Mouse (Mus musculus) layer of hippocampus, adult 9-11 months (tissue): ENCODE data around the gene St6galnac3.
A peak's percentile ranks its signal among the peaks of the same experiment; 100 is the strongest.

Source experiments
- DNase-seq: peaks from one replicate; pipeline ENCODE4 v3.0.0; 2022

Gene St6galnac3

GRCm38 (mm10) chr3:153689793-153690291, 35.1 kb downstream of the St6galnac3 start:
- DNase-seq, result no peak

GRCm38 (mm10) chr3:153687896-153688295, 37.1 kb downstream of the St6galnac3 start:
- DNase-seq, result peak; percentile 65

- no peak for DNase-seq
Measured at GRCm38 (mm10) chr3:153684909-153685308, 40.1 kb downstream of the St6galnac3 start.

GRCm38 (mm10) chr3:153682303-153682702, 42.7 kb downstream of the St6galnac3 start:
- no peak for DNase-seq

GRCm38 (mm10) chr3:153681720-153682119, 43.3 kb downstream of the St6galnac3 start:
- no peak for DNase-seq

GRCm38 (mm10) chr3:153675832-153676231, 49.1 kb downstream of the St6galnac3 start:
- DNase-seq, result no peak

GRCm38 (mm10) chr3:153675073-153675472, 49.9 kb downstream of the St6galnac3 start:
- DNase-seq, result no peak

GRCm38 (mm10) chr3:153674359-153674758, 50.6 kb downstream of the St6galnac3 start:
- DNase-seq, result no peak

- no peak for DNase-seq
Measured at GRCm38 (mm10) chr3:153673451-153673850, 51.5 kb downstream of the St6galnac3 start.

- DNase-seq, result no peak
Measured at GRCm38 (mm10) chr3:153670953-153671674, 53.9 kb downstream of the St6galnac3 start.

- no peak for DNase-seq
Measured at GRCm38 (mm10) chr3:153669737-153670435, 55.1 kb downstream of the St6galnac3 start.

- no peak for DNase-seq
Measured at GRCm38 (mm10) chr3:153669329-153669728, 55.6 kb downstream of the St6galnac3 start.

GRCm38 (mm10) chr3:153668447-153669290, 56.3 kb downstream of the St6galnac3 start:
- DNase-seq, result no peak

GRCm38 (mm10) chr3:153664696-153665095, 60.3 kb downstream of the St6galnac3 start:
- no peak for DNase-seq

GRCm38 (mm10) chr3:153663841-153664427, 61.0 kb downstream of the St6galnac3 start:
- no peak for DNase-seq

- DNase-seq, result no peak
Measured at GRCm38 (mm10) chr3:153662796-153663195, 62.2 kb downstream of the St6galnac3 start.

- DNase-seq, result peak; percentile 66
Measured at GRCm38 (mm10) chr3:153661927-153662326, 63.0 kb downstream of the St6galnac3 start.

GRCm38 (mm10) chr3:153659575-153660168, 65.3 kb downstream of the St6galnac3 start:
- DNase-seq, result no peak

GRCm38 (mm10) chr3:153658051-153658777, 66.8 kb downstream of the St6galnac3 start:
- peak; percentile 43 for DNase-seq

GRCm38 (mm10) chr3:153655071-153655470, 69.9 kb downstream of the St6galnac3 start:
- peak; percentile 78 for DNase-seq

- no peak for DNase-seq
Measured at GRCm38 (mm10) chr3:153652850-153653249, 72.1 kb downstream of the St6galnac3 start.

GRCm38 (mm10) chr3:153648713-153649112, 76.3 kb downstream of the St6galnac3 start:
- peak; percentile 46 for DNase-seq
